Mouse (Mus musculus) urinary bladder, postnatal 4 days (tissue): ENCODE measurements around the gene Tmem203.

ENCODE experiments used
- DNase-seq, 2 experiments: peaks; one replicate each; pipeline ENCODE4 v3.0.0; 2021 to 2022; ENCODE audit warnings: low spot score in 2 of 2

Tmem203 gene

GRCm38 (mm10) chr2:25255284-25255779 is at the start of gene Tmem203:
Gene Tmem203, plus strand, starts transcription at chr2:25255439.
- peak; percentile 78 to 86 for DNase-seq

DNA sequence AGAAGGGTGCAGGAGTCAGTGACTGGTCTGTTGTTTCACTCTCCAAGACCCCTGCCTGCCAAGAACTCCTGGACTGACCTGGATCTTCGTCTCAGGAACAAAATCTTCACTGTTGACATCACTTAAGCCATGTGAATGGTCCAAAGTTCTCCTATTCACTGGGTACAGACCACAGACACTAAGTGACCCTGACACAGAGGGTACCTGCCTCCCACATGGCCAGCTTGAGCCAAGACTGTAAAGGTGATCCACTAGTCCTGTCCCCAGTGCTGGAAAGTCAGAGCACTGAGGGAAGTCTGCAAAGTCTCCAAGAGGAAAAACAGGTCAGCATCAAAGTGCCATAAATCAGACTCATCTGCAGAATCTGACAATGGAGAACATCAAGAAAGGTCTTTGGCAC is 47.6 kb upstream of the Tmem203 start:
- no peak for DNase-seq

DNA sequence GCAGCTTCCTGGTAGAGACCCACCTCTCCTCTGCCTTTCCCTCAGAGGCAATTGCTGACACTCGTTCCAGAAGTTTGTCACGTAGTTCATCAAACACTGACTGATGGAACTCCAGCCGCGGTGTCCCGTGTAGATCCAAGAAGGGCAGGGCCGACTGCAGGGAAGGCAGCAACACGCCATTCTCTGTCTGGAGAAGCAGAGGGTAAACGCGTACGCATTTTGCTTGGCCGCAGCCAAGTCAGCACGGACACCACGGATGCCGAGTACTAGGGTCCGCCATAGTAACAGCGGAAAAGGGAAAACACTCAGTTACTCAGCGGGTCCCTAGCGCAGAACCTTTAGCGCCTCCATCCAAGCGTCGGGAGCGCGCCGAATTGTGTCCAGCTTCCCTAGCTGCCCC is 44.6 kb upstream of the Tmem203 start:
- no peak for DNase-seq

DNA sequence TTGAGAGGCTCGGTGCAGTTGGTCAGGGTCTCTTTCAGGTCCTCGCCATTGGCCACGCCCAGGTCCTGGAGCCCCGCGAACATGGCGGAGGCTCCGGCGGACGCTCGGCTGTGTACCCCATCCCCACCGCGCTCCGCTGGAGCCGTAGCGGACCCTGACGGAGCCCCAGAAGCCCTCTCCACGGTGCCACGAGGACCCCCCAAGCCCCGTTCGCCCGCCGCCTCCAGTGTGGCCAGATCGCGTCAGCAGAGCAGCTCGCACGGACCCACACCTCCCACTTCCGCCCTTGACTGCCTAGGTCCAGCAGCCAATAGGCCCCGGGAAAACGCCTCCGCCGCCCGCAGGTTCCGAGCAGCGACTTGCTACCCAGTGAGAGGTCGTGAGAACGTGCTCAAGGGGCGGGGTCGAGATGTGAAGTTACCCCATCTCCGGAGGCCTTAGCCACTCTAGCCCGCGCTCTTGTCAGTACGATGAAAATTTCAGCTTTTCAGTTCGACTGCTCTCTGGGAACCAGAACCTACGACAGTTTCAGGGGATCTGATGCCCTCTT is 44.0 kb upstream of the Tmem203 start, which contains the start of gene Nelfb:
Gene Nelfb (minus strand): TSS at position 369 of the 550 bp plus-strand sequence.
- DNase-seq = peak; percentile 89 to 93

- no peak for DNase-seq
Observed at GRCm38 (mm10) chr2:25213266-25213865, 41.9 kb upstream of the Tmem203 start.

DNA sequence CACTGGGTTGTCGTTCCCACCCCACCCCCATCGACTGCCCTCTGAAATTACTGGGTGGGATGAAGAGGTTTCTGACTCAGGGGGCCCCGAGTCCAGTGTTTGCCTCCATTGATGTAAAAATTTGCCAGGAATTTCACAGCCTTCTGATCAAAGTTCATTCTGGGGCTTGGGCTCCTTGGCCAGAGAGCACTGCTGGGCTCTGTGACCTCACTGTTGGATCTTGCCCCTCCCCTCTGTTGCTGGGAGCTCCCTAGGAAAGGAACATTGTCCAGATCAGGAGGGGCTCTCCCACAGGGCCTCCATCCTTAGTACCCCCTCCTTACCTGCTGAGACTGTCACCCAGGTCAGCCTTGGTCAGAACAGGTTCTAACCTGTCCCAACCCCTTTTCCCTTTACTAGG is 40.8 kb upstream of the Tmem203 start, which contains the start of gene Stpg3:
Gene Stpg3 (minus strand): TSS at position 194 of the 400 bp plus-strand sequence.
- no peak for DNase-seq

DNA sequence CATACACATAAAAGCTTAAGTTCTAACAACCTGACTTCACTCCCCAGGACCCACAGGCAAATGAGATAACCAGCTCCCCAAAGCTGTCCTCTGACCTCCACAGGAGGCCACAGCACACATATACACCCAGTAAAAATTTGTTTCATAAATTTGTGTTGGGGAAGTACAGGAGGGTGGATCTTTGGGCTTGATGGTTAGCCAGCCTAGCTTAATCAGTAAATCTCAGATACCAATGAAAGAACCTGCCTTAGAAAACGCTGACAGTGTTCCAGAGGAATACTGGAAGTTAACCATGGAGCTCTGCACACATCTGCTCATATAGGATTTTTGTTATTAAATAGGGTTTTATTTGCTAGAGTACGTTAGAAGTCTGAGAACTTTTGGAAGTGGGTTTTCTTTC is 37.6 kb upstream of the Tmem203 start:
- no peak for DNase-seq

- DNase-seq = no peak
Observed at GRCm38 (mm10) chr2:25218445-25218844, 36.8 kb upstream of the Tmem203 start, which contains the start of gene Fam166a. Gene Fam166a, plus strand, starts transcription at chr2:25218745.

DNA sequence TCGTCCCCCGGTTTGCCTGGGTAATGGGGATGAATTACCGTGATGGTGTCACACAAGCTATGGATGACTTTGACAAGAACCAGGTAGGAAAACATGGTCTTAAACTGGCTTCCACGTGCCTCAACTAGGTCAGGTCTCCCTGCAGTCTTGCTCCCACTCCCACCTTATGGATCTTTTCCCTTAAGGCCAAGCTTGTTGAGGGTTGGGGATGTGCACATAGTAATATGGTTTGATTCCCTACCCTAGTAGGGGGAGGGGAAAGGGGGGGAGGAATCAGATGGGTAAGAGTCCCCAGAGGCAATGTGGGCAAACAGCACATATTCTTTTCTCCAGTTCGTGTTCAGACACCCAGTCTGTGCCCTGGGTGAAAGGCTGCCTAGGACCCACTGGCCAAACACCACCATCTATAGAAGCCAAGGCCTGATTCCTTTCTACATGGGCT is 33.9 kb upstream of the Tmem203 start:
- no peak for DNase-seq

- DNase-seq = peak; percentile 73 to 83
Observed at GRCm38 (mm10) chr2:25223681-25224491, 31.4 kb upstream of the Tmem203 start.

GRCm38 (mm10) chr2:25224492-25224765 is 30.8 kb upstream of the Tmem203 start, which contains the start of gene Tubb4b:
Gene Tubb4b, minus strand, starts transcription at chr2:25224702.
- no peak for DNase-seq

GRCm38 (mm10) chr2:25224766-25225752 is 30.2 kb upstream of the Tmem203 start:
- DNase-seq = peak; percentile 97 to 99

GRCm38 (mm10) chr2:25225811-25226379 is 29.3 kb upstream of the Tmem203 start:
- DNase-seq = no peak

DNA sequence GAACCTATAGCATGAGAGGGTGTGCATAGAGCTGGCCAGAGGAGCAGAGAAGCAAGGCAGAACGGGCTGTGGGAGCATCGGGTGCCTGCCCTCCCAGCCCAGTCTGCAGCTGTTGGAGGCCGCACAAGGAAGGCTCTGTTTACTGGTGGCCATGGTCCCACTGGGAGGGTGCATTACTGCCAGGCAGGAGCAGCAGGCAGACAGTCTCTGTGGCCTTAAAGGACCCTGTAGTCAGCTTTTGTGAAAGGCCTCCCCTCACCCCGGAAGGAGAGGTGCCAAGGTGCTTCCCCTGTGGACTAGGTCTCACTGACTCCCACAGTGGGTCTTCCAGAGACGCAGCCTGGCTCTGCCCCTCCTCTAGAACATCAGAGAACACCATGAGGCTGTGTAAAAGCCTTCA is 28.4 kb upstream of the Tmem203 start:
- DNase-seq = no peak

- no peak for DNase-seq
Observed at GRCm38 (mm10) chr2:25227406-25227805, 27.8 kb upstream of the Tmem203 start.

DNA sequence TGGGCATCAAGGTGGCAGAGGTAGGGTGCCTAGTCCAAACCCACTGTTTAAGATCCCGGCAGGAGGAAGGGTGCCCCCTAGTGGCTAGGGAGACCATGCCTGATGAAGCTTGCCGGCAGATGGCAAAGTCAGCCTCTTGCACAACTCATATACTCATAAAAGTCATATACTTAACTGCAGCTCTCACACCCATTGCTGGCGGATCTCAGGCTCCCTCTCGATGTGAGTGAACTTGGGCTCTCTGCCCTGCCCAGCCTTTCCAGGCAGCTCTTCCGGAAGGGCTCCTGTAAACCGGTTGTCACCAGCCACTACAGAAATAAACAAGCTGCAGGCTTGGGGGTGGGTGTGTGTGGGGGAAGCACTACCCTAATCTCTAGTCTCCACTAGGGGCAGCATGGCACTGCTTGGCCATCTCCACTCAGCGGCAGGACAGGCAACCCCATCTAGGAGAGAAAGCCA is 26.8 kb upstream of the Tmem203 start:
- peak; percentile 84 to 86 for DNase-seq

DNA sequence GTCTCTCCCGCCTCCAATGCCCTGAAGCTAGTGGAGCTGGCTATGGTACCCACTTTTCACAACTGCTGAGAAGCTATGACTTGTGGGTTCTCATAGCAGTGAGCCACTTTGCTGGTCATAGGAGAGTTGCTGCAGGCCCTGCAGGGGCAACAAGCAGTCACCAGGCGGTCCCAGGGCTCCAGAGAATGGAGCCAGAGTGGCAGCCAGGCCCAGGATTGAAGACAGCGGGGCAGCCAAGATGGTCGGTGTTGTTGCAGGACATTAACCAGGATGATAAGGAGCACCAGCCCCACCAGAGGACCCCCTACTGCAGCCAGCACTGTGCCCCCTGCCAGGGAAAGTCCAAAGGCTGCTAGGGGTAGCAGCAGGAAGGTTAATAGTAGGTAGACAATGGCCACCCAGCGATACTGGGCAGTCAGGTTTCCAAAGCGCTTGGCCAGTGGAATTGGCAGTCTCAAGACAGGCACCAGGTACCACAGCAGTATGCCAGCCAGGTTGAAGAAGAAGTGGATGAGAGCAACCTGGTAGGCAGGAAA is 26.2 kb upstream of the Tmem203 start:
- DNase-seq = no peak

GRCm38 (mm10) chr2:25229582-25229981 is 25.7 kb upstream of the Tmem203 start:
- no peak for DNase-seq

- no peak for DNase-seq
Observed at GRCm38 (mm10) chr2:25230581-25230980, 24.7 kb upstream of the Tmem203 start.

- DNase-seq = no peak
Observed at GRCm38 (mm10) chr2:25231038-25231437, 24.2 kb upstream of the Tmem203 start.

GRCm38 (mm10) chr2:25233421-25233820 is 21.8 kb upstream of the Tmem203 start:
- DNase-seq = no peak
